Mouse (Mus musculus) left cerebral cortex, adult 6 months (tissue): ENCODE results near the gene Gm27235. TPM values are rescaled to one million over a fixed set of nuclear protein-coding genes. Genes with fewer than 3 reads are reported as not detected.

Experiments used
- long read RNA-seq, 2 experiments: library from polyadenylated mRNA; unstranded; transcript quantifications; one replicate each; pipeline ENCODE4 v2.0.0; 2019 to 2020
- polyA plus RNA-seq: library from polyadenylated mRNA; unstranded; fragments of <200 nt; fragmentation: Nextera tagmentation; gene quantifications from 2 replicates; pipeline ENCODE4 v1.2.3, GENCODE M21; 2021

Gene Gm27235
- not detected in 2 replicates for polyA plus RNA-seq
- long read RNA-seq, experiment 1: 0 reads
- long read RNA-seq, experiment 2: 0 reads

GRCm38 (mm10) chr9:35790001-35790400, at the start of gene Gm27235, which contains the start of gene D730048I06Rik:
TSS of gene Gm27235 (minus strand) at chr9:35790101.
TSS of gene D730048I06Rik (minus strand) at chr9:35790112.

GRCm38 (mm10) chr9:35778009-35778408, 11.9 kb downstream of the Gm27235 start, which contains the start of gene Gm17727:
TSS of gene Gm17727 (minus strand) at chr9:35778109.

DNA sequence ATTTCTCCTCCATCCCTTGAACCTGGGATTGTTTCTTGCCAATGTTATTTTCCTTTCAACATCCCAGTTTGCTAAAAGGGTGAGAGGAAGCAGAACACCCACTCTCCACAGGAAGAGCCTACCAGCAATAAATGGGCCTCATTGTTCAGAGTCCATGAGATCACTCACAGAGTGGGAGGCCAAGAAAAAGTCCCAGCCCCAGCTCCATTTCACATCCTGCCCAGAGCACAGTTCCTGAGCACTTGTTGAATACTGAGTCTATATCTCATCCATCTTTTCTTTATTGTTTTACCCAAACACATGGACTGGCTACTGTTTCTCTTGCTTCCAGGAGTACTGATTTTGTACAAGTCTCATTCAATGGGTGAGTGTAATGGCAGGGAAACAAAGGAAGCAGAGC, 49.2 kb downstream of the Gm27235 start, which contains the start of gene Gm17677:
TSS of gene Gm17677 (plus strand) at position 301 of the 400 bp plus-strand sequence.

Other genes starting within 250 kb of the Gm27235 start
- gene Ddx25, start 231.6 kb downstream of the Gm27235 start, polyA plus RNA-seq: 17.3 and 19.1 TPM in 2 replicates
- 5.2 and 6.0 TPM in 2 replicates for gene Pus3, start 231.5 kb downstream of the Gm27235 start, polyA plus RNA-seq
- gene Pate2, start 219.8 kb downstream of the Gm27235 start, polyA plus RNA-seq: 0.21 TPM in 1 of 2 replicates, not detected in the other
- 3.8 and 4.2 TPM in 2 replicates for gene Hyls1, start 219.7 kb downstream of the Gm27235 start, polyA plus RNA-seq
- not detected in 2 replicates for gene Pate4, start 178.2 kb downstream of the Gm27235 start, polyA plus RNA-seq
- gene Pate3, start 141.9 kb downstream of the Gm27235 start, polyA plus RNA-seq: not detected in 2 replicates
- gene Pate1, start 102.7 kb downstream of the Gm27235 start, polyA plus RNA-seq: not detected in 2 replicates
- gene Gm17677, start 49.1 kb downstream of the Gm27235 start, polyA plus RNA-seq: not detected in 2 replicates
- gene Gm17727, start 12.0 kb downstream of the Gm27235 start, polyA plus RNA-seq: not detected in 2 replicates
- not detected in 2 replicates for gene D730048I06Rik, start within 50 bp of the Gm27235 start, polyA plus RNA-seq
- gene 9230110F15Rik, start 54.0 kb upstream of the Gm27235 start, polyA plus RNA-seq: not detected in 2 replicates
- gene 9230113P08Rik, start 118.3 kb upstream of the Gm27235 start, polyA plus RNA-seq: not detected in 2 replicates